Mouse (Mus musculus): ENCODE data around the gene Kmt2e. TPM values are rescaled to one million over a fixed set of nuclear protein-coding genes. Genes with fewer than 3 reads are reported as not detected.
A peak's percentile ranks its signal among the peaks of the same experiment; 100 is the strongest.

The Kmt2e gene
- total and polyA plus RNA-seq, 3 experiments = 7.2 to 29.7 (median 21.3) TPM

- Histone ChIP-seq H3K27ac (ENCODE audit: insufficient read depth, low read depth) (peak overlapping the region; percentile 96), H3K9me3 (replicated peaks; ENCODE audit: low read length) (peaks cover 3% of the 10 kb centered on the region), H3K4me2 (ENCODE audit: insufficient read depth, low read depth, poor library complexity, severe bottlenecking) (peak overlapping the region; percentile 37; the same call in 1 of the 2 replicates), H3K9ac (ENCODE audit: insufficient read depth, low read depth) (peak overlapping the region; percentile 7; the same call in 1 of the 2 replicates), H3K4me3 (replicated peaks in 1 of 3; ENCODE audit: low read depth in 2 of 3, low read length in 2 of 3, poor library complexity in 1 of 3) (peak overlapping the region in 1 of 3 experiments; percentile 25), H3K36me3 (replicated peaks in 1 of 2; ENCODE audit: control insufficient read depth in 1 of 2, insufficient read depth in 1 of 2, low read length in 1 of 2) (no peaks in the 10 kb centered on the region), H3K79me2 (replicated peaks; ENCODE audit: control insufficient read depth, extremely low read depth, insufficient read depth, poor library complexity, severe bottlenecking) (no peaks in the 10 kb centered on the region), H3K27me3 (replicated peaks) (no peaks in the 10 kb centered on the region), H3K4me1 (ENCODE audit: control insufficient read depth in 1 of 2, insufficient read depth in 2 of 2) (peaks cover 28 to 46% of the 10 kb centered on the region in 2 experiments)
- TF ChIP-seq CHD1 (IDR thresholded peaks at IDR 0.05; ENCODE audit: low read depth, low read length) (peak; percentile 71; the same call in 1 of the 2 replicates), POLR2A (IDR thresholded peaks at IDR 0.05; ENCODE audit: low read depth, low read length) (no peak), TCF12 (IDR thresholded peaks at IDR 0.05; ENCODE audit: low read depth, low read length) (0 out of 2 replicates have a peak, but pooled peaks have one; percentile 19), POLR2AphosphoS2 (IDR thresholded peaks at IDR 0.05; ENCODE audit: low read depth, low read length) (0 out of 2 replicates have a peak, but pooled peaks have one; percentile 44)
- DNase-seq (ENCODE audit: extremely low read depth) = no peak
- dilution Hi-C loops (cut with MboI; ENCODE audit: extremely low pct_ligation_motif_present, extremely low pct_unique_long_range_greater_than_20kb, low sequenced_read_pairs) (no loop called here), in situ Hi-C loops (cut with MboI; ENCODE audit: low pct_ligation_motif_present, low pct_unique_long_range_greater_than_20kb, low sequenced_read_pairs) (loop anchor here (25.0 kb wide), 1 partner anchor 377 kb away; no protein-coding TSS in a partner anchor)
Measured at GRCm38 (mm10) chr5:23385763-23386217, 48.5 kb upstream of the Kmt2e start.

GRCm38 (mm10) chr5:23386562-23387312 is 47.5 kb upstream of the Kmt2e start:
- peak; percentile 100 for DNase-seq (ENCODE audit: extremely low read depth)
- Histone ChIP-seq H3K9ac (ENCODE audit: insufficient read depth, low read depth) (peak overlapping the region; percentile 51), H3K27ac (ENCODE audit: insufficient read depth, low read depth) (peak overlapping the region; percentile 87), H3K79me2 (replicated peaks; ENCODE audit: control insufficient read depth, extremely low read depth, insufficient read depth, poor library complexity, severe bottlenecking) (no peaks in the 10 kb centered on the region), H3K27me3 (replicated peaks) (no peaks in the 10 kb centered on the region), H3K4me1 (ENCODE audit: control insufficient read depth in 1 of 2, insufficient read depth in 2 of 2) (peaks cover 33 to 55% of the 10 kb centered on the region in 2 experiments), H3K36me3 (replicated peaks in 1 of 2; ENCODE audit: control insufficient read depth in 1 of 2, insufficient read depth in 1 of 2, low read length in 1 of 2) (no peaks in the 10 kb centered on the region), H3K4me2 (ENCODE audit: insufficient read depth, low read depth, poor library complexity, severe bottlenecking) (peak overlapping the region; percentile 73; the same call in 1 of the 2 replicates), H3K4me3 (replicated peaks in 1 of 3; ENCODE audit: low read depth in 2 of 3, low read length in 2 of 3, poor library complexity in 1 of 3) (no peak overlapping the region), H3K9me3 (replicated peaks; ENCODE audit: low read length) (peaks cover 3% of the 10 kb centered on the region)
- in situ Hi-C loops (cut with MboI; ENCODE audit: low pct_ligation_motif_present, low pct_unique_long_range_greater_than_20kb, low sequenced_read_pairs) (loop anchor here (25.0 kb wide), 1 partner anchor 376 kb away; no protein-coding TSS in a partner anchor), dilution Hi-C loops (cut with MboI; ENCODE audit: extremely low pct_ligation_motif_present, extremely low pct_unique_long_range_greater_than_20kb, low sequenced_read_pairs) (no loop called here)
- peak; percentile 76; the same call in 1 of the 2 replicates for TF ChIP-seq ZMIZ1 (IDR thresholded peaks at IDR 0.05; ENCODE audit: low read depth, low read length)
- TF ChIP-seq TCF12 (IDR thresholded peaks at IDR 0.05; ENCODE audit: low read depth, low read length) = peak; percentile 100
- peak; percentile 72 for TF ChIP-seq ELF1 (IDR thresholded peaks at IDR 0.05; ENCODE audit: low read depth, low read length)
- TF ChIP-seq MXI1 (IDR thresholded peaks at IDR 0.05; ENCODE audit: low read depth, low read length) = peak; percentile 61
- 0 out of 2 replicates have a peak, but pooled peaks have one; percentile 49 for TF ChIP-seq POLR2AphosphoS2 (IDR thresholded peaks at IDR 0.05; ENCODE audit: low read depth, low read length)
- peak; percentile 44; the same call in 1 of the 2 replicates for TF ChIP-seq NELFE (IDR thresholded peaks at IDR 0.05; ENCODE audit: low read depth, low read length)
- peak; percentile 93 for TF ChIP-seq ZNF384 (IDR thresholded peaks at IDR 0.05; ENCODE audit: low read depth, low read length)
- peak; percentile 73 for TF ChIP-seq JUND (conservative IDR thresholded peaks at IDR 0.05; ENCODE audit: low read depth, low read length)
- TF ChIP-seq ETS1 (conservative IDR thresholded peaks at IDR 0.05; ENCODE audit: low read depth, low read length) = peak; percentile 98
- TF ChIP-seq JUN (IDR thresholded peaks at IDR 0.05; ENCODE audit: insufficient read depth, low read depth, low read length) = peak; percentile 75
- TF ChIP-seq NRF1 (IDR thresholded peaks at IDR 0.05; ENCODE audit: low read depth, low read length) = no peak
- peak; percentile 85 for TF ChIP-seq MAFK (IDR thresholded peaks at IDR 0.05; ENCODE audit: insufficient replicate concordance, low read length)
- peak; percentile 68; the same call in 1 of the 2 replicates for TF ChIP-seq POLR2A (IDR thresholded peaks at IDR 0.05; ENCODE audit: low read depth, low read length)
- TF ChIP-seq TBP (conservative IDR thresholded peaks at IDR 0.05; ENCODE audit: low read depth, low read length) = peak; percentile 87
- peak; percentile 93 for TF ChIP-seq IRF4 (IDR thresholded peaks at IDR 0.05; ENCODE audit: low read depth, low read length)
- peak; percentile 12 for TF ChIP-seq SMC3 (IDR thresholded peaks at IDR 0.05; ENCODE audit: low read depth, low read length)
- TF ChIP-seq RCOR1 (conservative IDR thresholded peaks at IDR 0.05; ENCODE audit: low read depth, low read length) = no peak
- no peak; the same call in none of the 2 replicates for TF ChIP-seq RAD21 (IDR thresholded peaks at IDR 0.05; ENCODE audit: low read depth, low read length)
- peak; percentile 76; the same call in 1 of the 2 replicates for TF ChIP-seq KAT2A (IDR thresholded peaks at IDR 0.05; ENCODE audit: insufficient replicate concordance, low read length)
- TF ChIP-seq SIN3A (IDR thresholded peaks at IDR 0.05; ENCODE audit: low read length) = peak; percentile 96
- TF ChIP-seq USF1 (IDR thresholded peaks at IDR 0.05; ENCODE audit: low read depth, low read length) = no peak
- no peak; the same call in 1 of the 2 replicates for TF ChIP-seq MAZ (IDR thresholded peaks at IDR 0.05; ENCODE audit: low read depth, low read length)
- TF ChIP-seq CHD2 (IDR thresholded peaks at IDR 0.05; ENCODE audit: low read length) = peak; percentile 80
- peak; percentile 90 for TF ChIP-seq MEF2A (IDR thresholded peaks at IDR 0.05; ENCODE audit: borderline replicate concordance, low read depth, low read length)
- peak; percentile 96 for TF ChIP-seq EP300 (IDR thresholded peaks at IDR 0.05; ENCODE audit: low read length)
- TF ChIP-seq E2F4 (IDR thresholded peaks at IDR 0.05; ENCODE audit: insufficient replicate concordance, low read depth, low read length) = no peak
- peak; percentile 70 for TF ChIP-seq BHLHE40 (IDR thresholded peaks at IDR 0.05; ENCODE audit: low read depth, low read length)

Data from CH12.LX (cell line).